Comparison of ENCODE assay signal across 28 mouse cellular contexts in the genomic region with DNA sequence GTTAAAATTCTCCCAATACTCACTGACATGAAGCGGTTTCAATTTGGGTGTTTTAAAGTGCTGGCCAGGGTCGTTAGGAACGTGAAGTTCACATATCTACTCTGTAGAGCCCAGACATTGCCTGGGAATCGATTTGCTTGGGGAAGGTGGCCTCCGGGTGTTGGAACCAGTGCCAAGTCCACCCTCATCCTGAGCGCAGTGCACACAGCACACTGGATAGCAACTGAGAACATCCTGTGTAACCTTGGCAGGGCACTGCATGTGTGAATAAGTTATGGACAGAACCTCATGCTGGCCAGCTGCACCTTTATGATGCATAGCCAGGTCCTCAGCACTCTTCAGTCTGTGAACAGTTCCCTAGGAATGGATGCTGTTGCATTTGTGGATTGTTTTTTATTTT.
A peak's percentile ranks its signal among the peaks of the same experiment; 100 is the strongest.
DNase-seq lines count a peak whose midpoint lies in the region; ATAC-seq and TF ChIP-seq lines count a peak whose summit lies in the region.
"Had no signal": no experiment of that assay in that cellular context is flagged by ENCODE, and none has a peak within 500 bp of the region (broad histone marks: within the 10 kb centered on the region; RNA-seq: fewer than 3 reads in every experiment).

No protein-coding gene starts in this region.

- no peak overlapping the region for H3K4me2 ChIP-seq in forebrain, embryonic 13.5 days
- H3K4me2 ChIP-seq in midbrain, embryonic 12.5 days (replicated peaks): no peak overlapping the region
- no peak overlapping the region for H3K4me2 ChIP-seq in midbrain, embryonic 11.5 days
- H3K4me2 ChIP-seq: embryonic facial prominence, embryonic 15.5 days; forebrain, embryonic 15.5 days; heart, embryonic 12.5 days; hindbrain, embryonic 14.5 days; limb, embryonic 15.5 days; liver, embryonic 15.5 days; lung, embryonic 14.5 days; neural tube, embryonic 13.5 days had no signal

- whole genome bisulfite sequencing in forebrain, embryonic 10.5 days: 73% methylated on average over 6 of the region's 6 CpGs
- 51% methylated on average over 6 of the region's 6 CpGs for WGBS in forebrain, embryonic 13.5 days
- 49% methylated on average over 6 of the region's 6 CpGs for WGBS in kidney, adult 2 months
- 64% methylated on average over 6 of the region's 6 CpGs for WGBS in midbrain, embryonic 12.5 days
- WGBS in midbrain, embryonic 11.5 days: 65% methylated on average over 6 of the region's 6 CpGs

- no peak overlapping the region for H3K9ac ChIP-seq in forebrain, embryonic 13.5 days
- H3K9ac ChIP-seq in midbrain, embryonic 12.5 days (replicated peaks): no peak overlapping the region
- no peak overlapping the region for H3K9ac ChIP-seq in midbrain, embryonic 11.5 days (ENCODE audit: low read length)
- H3K9ac ChIP-seq: embryonic facial prominence, embryonic 15.5 days; forebrain, embryonic 15.5 days; heart, embryonic 12.5 days; hindbrain, embryonic 14.5 days; limb, embryonic 15.5 days; liver, embryonic 15.5 days; lung, embryonic 14.5 days; neural tube, embryonic 13.5 days had no signal

- H3K36me3 ChIP-seq in forebrain, embryonic 10.5 days (replicated peaks): no peaks in the 10 kb centered on the region
- H3K36me3 ChIP-seq in forebrain, embryonic 13.5 days (ENCODE audit: poor library complexity, severe bottlenecking): no peaks in the 10 kb centered on the region
- no peaks in the 10 kb centered on the region for H3K36me3 ChIP-seq in kidney, adult 2 months (ENCODE audit: control insufficient read depth, insufficient read depth, low read length)
- no peaks in the 10 kb centered on the region for H3K36me3 ChIP-seq in midbrain, embryonic 12.5 days
- H3K36me3 ChIP-seq in midbrain, embryonic 11.5 days (ENCODE audit: control insufficient read depth, insufficient read depth, low read length): no peaks in the 10 kb centered on the region
- H3K36me3 ChIP-seq: embryonic facial prominence, embryonic 10.5 days; embryonic facial prominence, embryonic 15.5 days; forebrain, embryonic 15.5 days; heart, embryonic 12.5 days; limb, embryonic 10.5 days; limb, embryonic 15.5 days; liver, embryonic 15.5 days; neural tube, embryonic 13.5 days had no signal

- no peak overlapping the region for H3K4me3 ChIP-seq in forebrain, embryonic 10.5 days
- H3K4me3 ChIP-seq in forebrain, embryonic 13.5 days: no peak overlapping the region
- no peak overlapping the region for H3K4me3 ChIP-seq in kidney, adult 2 months (ENCODE audit: insufficient read depth, low read depth, low read length)
- H3K4me3 ChIP-seq in midbrain, embryonic 12.5 days: no peak overlapping the region
- no peak overlapping the region for H3K4me3 ChIP-seq in midbrain, embryonic 11.5 days (ENCODE audit: low read depth, low read length)
- H3K4me3 ChIP-seq: embryonic facial prominence, embryonic 10.5 days; embryonic facial prominence, embryonic 15.5 days; forebrain, embryonic 15.5 days; gastrocnemius, adult 2 months; heart, adult 2 months; heart, embryonic 12.5 days; limb, embryonic 10.5 days; limb, embryonic 15.5 days; liver, embryonic 15.5 days; neural tube, embryonic 13.5 days had no signal

- no peak overlapping the region for H3K27ac ChIP-seq in forebrain, embryonic 10.5 days
- no peak overlapping the region for H3K27ac ChIP-seq in forebrain, embryonic 13.5 days
- no peak overlapping the region for H3K27ac ChIP-seq in kidney, adult 2 months (ENCODE audit: insufficient read depth, low read depth, low read length)
- no peak overlapping the region for H3K27ac ChIP-seq in midbrain, embryonic 12.5 days (replicated peaks)
- H3K27ac ChIP-seq in midbrain, embryonic 11.5 days (ENCODE audit: low read depth, low read length): no peak overlapping the region
- H3K27ac ChIP-seq: embryonic facial prominence, embryonic 10.5 days; embryonic facial prominence, embryonic 15.5 days; gastrocnemius, adult 2 months; heart, adult 2 months; hindbrain, embryonic 14.5 days; limb, embryonic 10.5 days; limb, embryonic 15.5 days; liver, embryonic 15.5 days; neural tube, embryonic 13.5 days had no signal

- no peaks in the 10 kb centered on the region for H3K9me3 ChIP-seq in forebrain, embryonic 10.5 days
- no peaks in the 10 kb centered on the region for H3K9me3 ChIP-seq in forebrain, embryonic 13.5 days (replicated peaks)
- H3K9me3 ChIP-seq in midbrain, embryonic 12.5 days: no peaks in the 10 kb centered on the region
- no peaks in the 10 kb centered on the region for H3K9me3 ChIP-seq in midbrain, embryonic 11.5 days (ENCODE audit: control insufficient read depth, low read length)
- H3K9me3 ChIP-seq: embryonic facial prominence, embryonic 10.5 days; embryonic facial prominence, embryonic 15.5 days; forebrain, embryonic 15.5 days; heart, embryonic 12.5 days; limb, embryonic 10.5 days; limb, embryonic 15.5 days; liver, embryonic 15.5 days; neural tube, embryonic 13.5 days had no signal

- H3K4me1 ChIP-seq in forebrain, embryonic 10.5 days: peaks cover 3% of the 10 kb centered on the region; the same call in 1 of the 2 replicates
- H3K4me1 ChIP-seq in forebrain, embryonic 13.5 days: peaks cover 7% of the 10 kb centered on the region; the same call in 1 of the 2 replicates
- no peaks in the 10 kb centered on the region for H3K4me1 ChIP-seq in kidney, adult 2 months (ENCODE audit: control insufficient read depth, insufficient read depth, low read length)
- H3K4me1 ChIP-seq in midbrain, embryonic 12.5 days: no peaks in the 10 kb centered on the region
- no peaks in the 10 kb centered on the region for H3K4me1 ChIP-seq in midbrain, embryonic 11.5 days (ENCODE audit: control insufficient read depth, insufficient read depth, low read length)
- H3K4me1 ChIP-seq: liver, embryonic 15.5 days; neural tube, embryonic 13.5 days had no signal

- ATAC-seq in forebrain, embryonic 13.5 days: no peak
- peak; percentile 30; the same call in 1 of the 2 replicates for ATAC-seq in midbrain, embryonic 12.5 days (ENCODE audit: low FRiP score, low read depth)
- no peak for ATAC-seq in midbrain, embryonic 11.5 days (ENCODE audit: low FRiP score)
- ATAC-seq: activated CD4-positive, CD25-positive, alpha-beta regulatory T cell, adult 4 months; forebrain, embryonic 15.5 days had no signal

- peak; percentile 12 for DNase-seq in forebrain, embryonic 10.5 days (ENCODE audit: extremely low spot score, low spot score)
- peak; percentile 49 for DNase-seq in kidney, adult 2 months
- no peak for DNase-seq in kidney, postnatal 10 days
- no peak for DNase-seq in midbrain, embryonic 11.5 days (ENCODE audit: low spot score, missing footprints)
- no peak for DNase-seq in adrenal gland, postnatal 25 days
- DNase-seq: adrenal gland, adult 2 months; cerebellum, adult 8-10 months; cerebellum, postnatal 25 days; gastrocnemius, adult 2 months; gastrocnemius, postnatal 36 days; heart, adult 2 months; layer of hippocampus, adult 9-11 months; lung, embryonic 14.5 days; lung, postnatal 14 days; right cerebral cortex, postnatal 4 days had no signal

- no peaks in the 10 kb centered on the region for H3K27me3 ChIP-seq in forebrain, embryonic 10.5 days (ENCODE audit: poor library complexity, severe bottlenecking)
- H3K27me3 ChIP-seq in forebrain, embryonic 13.5 days: no peaks in the 10 kb centered on the region
- no peaks in the 10 kb centered on the region for H3K27me3 ChIP-seq in kidney, adult 2 months (replicated peaks; ENCODE audit: control insufficient read depth, insufficient read depth, low read length)
- H3K27me3 ChIP-seq in midbrain, embryonic 12.5 days: no peaks in the 10 kb centered on the region
- H3K27me3 ChIP-seq in midbrain, embryonic 11.5 days (ENCODE audit: control insufficient read depth, insufficient read depth, low read length): no peaks in the 10 kb centered on the region
- H3K27me3 ChIP-seq: CH12.LX; embryonic facial prominence, embryonic 15.5 days; forebrain, embryonic 15.5 days; heart, embryonic 12.5 days; limb, embryonic 15.5 days; liver, embryonic 15.5 days had no signal

- no peak for TF ChIP-seq CTCF in kidney, adult 2 months (conservative IDR thresholded peaks at IDR 0.05; ENCODE audit: insufficient read depth, insufficient read length, low read depth, low read length)

- TF ChIP-seq POLR2A in kidney, adult 2 months (IDR thresholded peaks at IDR 0.05; ENCODE audit: low read depth, low read length): no peak

Comparison
In these comparisons a context has a peak if more than half of its experiments do, and no peak if none do; other contexts are left out.
1. DNase-seq: peak in forebrain, embryonic 10.5 days (single experiment) and kidney, adult 2 months (single experiment); none in kidney, postnatal 10 days (single experiment), midbrain, embryonic 11.5 days (single experiment) and adrenal gland, postnatal 25 days (single experiment).